ENCODE assay signal across 14 mouse cellular contexts in genomic region chr1:64191242-64192220, GRCm38 (mm10).
DNase-seq lines count a peak whose midpoint lies in the region; ATAC-seq and TF ChIP-seq lines count a peak whose summit lies in the region.
"Had no signal": no experiment of that assay in that cellular context is flagged by ENCODE, and none has a peak within 500 bp of the region (broad histone marks: within the 10 kb centered on the region; RNA-seq: fewer than 3 reads in every experiment).

No protein-coding gene starts in this region.

- H3K27ac ChIP-seq in hindbrain, embryonic 10.5 days: peak overlapping the region; percentile 1; the same call in 1 of the 2 replicates
- 0 out of 2 replicates have a peak overlapping the region, but pooled peaks have one; percentile 12 for H3K27ac ChIP-seq in midbrain, embryonic 13.5 days
- no peak overlapping the region for H3K27ac ChIP-seq in kidney, embryonic 16.5 days (ENCODE audit: low read length)
- H3K27ac ChIP-seq: heart, embryonic 15.5 days; limb, embryonic 15.5 days had no signal

- H3K9ac ChIP-seq in midbrain, embryonic 13.5 days (replicated peaks): no peak overlapping the region
- no peak overlapping the region for H3K9ac ChIP-seq in kidney, embryonic 16.5 days (replicated peaks; ENCODE audit: low read length)
- H3K9ac ChIP-seq: heart, embryonic 15.5 days; limb, embryonic 15.5 days had no signal

- no peak for TF ChIP-seq CTCF in Patski (IDR thresholded peaks at IDR 0.05)

- H3K4me1 ChIP-seq in hindbrain, embryonic 10.5 days (replicated peaks): peaks cover 50% of the 10 kb centered on the region
- peaks cover 68% of the 10 kb centered on the region for H3K4me1 ChIP-seq in midbrain, embryonic 13.5 days (replicated peaks)
- peaks cover 31% of the 10 kb centered on the region for H3K4me1 ChIP-seq in kidney, embryonic 16.5 days (ENCODE audit: insufficient read depth, low read length)

- no peaks in the 10 kb centered on the region for H3K36me3 ChIP-seq in hindbrain, embryonic 10.5 days
- H3K36me3 ChIP-seq in midbrain, embryonic 13.5 days: no peaks in the 10 kb centered on the region
- no peaks in the 10 kb centered on the region for H3K36me3 ChIP-seq in kidney, embryonic 16.5 days (ENCODE audit: insufficient read depth, low read length)
- H3K36me3 ChIP-seq: heart, embryonic 15.5 days; limb, embryonic 15.5 days had no signal

- POLR2A ChIA-PET in Patski (lab: Charles Lee): no interaction called here

- H3K9me3 ChIP-seq in hindbrain, embryonic 10.5 days: no peaks in the 10 kb centered on the region
- H3K9me3 ChIP-seq in midbrain, embryonic 13.5 days: no peaks in the 10 kb centered on the region
- no peaks in the 10 kb centered on the region for H3K9me3 ChIP-seq in kidney, embryonic 16.5 days (ENCODE audit: low read length)
- H3K9me3 ChIP-seq: heart, embryonic 15.5 days; limb, embryonic 15.5 days had no signal

- H3K4me3 ChIP-seq in hindbrain, embryonic 10.5 days: no peak overlapping the region
- H3K4me3 ChIP-seq in midbrain, embryonic 13.5 days (replicated peaks): no peak overlapping the region
- no peak overlapping the region for H3K4me3 ChIP-seq in kidney, embryonic 16.5 days (ENCODE audit: low read length)
- H3K4me3 ChIP-seq: heart, embryonic 15.5 days; limb, embryonic 15.5 days had no signal

- H3K27me3 ChIP-seq in Patski: no peaks in the 10 kb centered on the region
- no peaks in the 10 kb centered on the region for H3K27me3 ChIP-seq in hindbrain, embryonic 10.5 days (ENCODE audit: insufficient read depth, poor library complexity, severe bottlenecking)
- no peaks in the 10 kb centered on the region for H3K27me3 ChIP-seq in midbrain, embryonic 13.5 days
- no peaks in the 10 kb centered on the region for H3K27me3 ChIP-seq in kidney, embryonic 16.5 days (ENCODE audit: insufficient read depth, low read length)
- H3K27me3 ChIP-seq: heart, embryonic 15.5 days; limb, embryonic 15.5 days had no signal

- in situ Hi-C loops in Patski (cut with MboI; ENCODE audit: low pct_unique_long_range_greater_than_20kb): no loop called here

- CTCF ChIA-PET in Patski (lab: Charles Lee): interaction anchor here (1.2 kb wide), 1 partner anchor 67 kb away, joined by 4 read pairs; no protein-coding TSS in a partner anchor

- peak; percentile 67 for ATAC-seq in Patski
- ATAC-seq in midbrain, embryonic 13.5 days: peak; percentile 55
- ATAC-seq in frontal cortex, adult (ENCODE audit: low TSS enrichment): no peak
- ATAC-seq in kidney, embryonic 16.5 days (ENCODE audit: low FRiP score, low TSS enrichment): no peak

- DNase-seq in cerebellum, postnatal 14 days: peak; percentile 39 to 49
- DNase-seq in cerebellum, adult 11 months: no peak
- DNase-seq in Patski (ENCODE audit: low read depth, low spot score): peak; percentile 44
- no peak for DNase-seq in hindbrain, embryonic 10.5 days (ENCODE audit: low spot score)
- DNase-seq in spleen, postnatal 36 days (ENCODE audit: low spot score in 2 of 2): no peak
- DNase-seq: adrenal gland, postnatal 36 days; cerebellum, postnatal 36 days; kidney, adult 11 months; lung, postnatal 10 days had no signal

- 58% methylated on average over 11 of the region's 11 CpGs for WGBS in hindbrain, embryonic 10.5 days
- WGBS in midbrain, embryonic 13.5 days: 46% methylated on average over 11 of the region's 11 CpGs
- WGBS in kidney, embryonic 16.5 days: 75% methylated on average over 11 of the region's 11 CpGs

- no peak overlapping the region for H3K4me2 ChIP-seq in midbrain, embryonic 13.5 days (replicated peaks)
- no peak overlapping the region for H3K4me2 ChIP-seq in kidney, embryonic 16.5 days (replicated peaks; ENCODE audit: low read depth, low read length)
- H3K4me2 ChIP-seq: heart, embryonic 15.5 days; limb, embryonic 15.5 days had no signal

Comparison
In these comparisons a context has a peak if more than half of its experiments do, and no peak if none do; other contexts are left out.
1. DNase-seq: peak in cerebellum, postnatal 14 days (2 of 2) and Patski (single experiment); none in cerebellum, adult 11 months (single experiment), hindbrain, embryonic 10.5 days (single experiment) and spleen, postnatal 36 days (0 of 2).
2. ATAC-seq: peak in Patski (single experiment) and midbrain, embryonic 13.5 days (single experiment); none in frontal cortex, adult (single experiment) and kidney, embryonic 16.5 days (single experiment).